Mouse (Mus musculus) liver, postnatal 0 days (tissue): ENCODE results near the gene Madd.

Experiments
- CTCF ChIP-seq: sonication (generic); IDR thresholded peaks from 2 replicates; pipeline ENCODE4 v1.5.1; 2016; ENCODE audit warnings: antibody characterized with exemption, low read depth
- EP300 ChIP-seq: IDR thresholded peaks from 2 replicates; pipeline ENCODE4 v1.6.1; 2016; ENCODE audit warnings: antibody characterized with exemption, low read depth, mild to moderate bottlenecking

DNA sequence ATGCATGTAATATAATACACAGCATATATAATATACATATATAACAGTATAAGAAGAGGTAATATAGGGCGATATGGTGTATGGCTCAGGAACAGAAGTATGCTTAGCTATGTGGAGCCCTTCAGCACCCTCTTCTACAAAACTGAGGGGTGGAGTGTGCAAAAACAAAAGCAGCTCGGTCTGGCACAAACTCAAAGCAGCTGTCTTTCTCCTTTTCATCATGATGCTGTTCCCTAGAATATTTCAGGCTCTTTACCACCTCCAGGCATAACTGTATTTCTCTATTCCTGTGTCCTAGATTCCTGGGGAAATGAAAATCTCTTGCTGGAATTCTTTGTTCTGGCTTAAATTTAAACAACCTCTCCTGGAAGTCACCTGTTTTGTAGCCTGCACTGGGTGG lies 46.1 kb upstream of the Madd start:
- TF ChIP-seq EP300 (no peak), CTCF (no peak)
